Mouse (Mus musculus) forebrain, embryonic 10.5 days (tissue): ENCODE data around the gene Cplx1. TPM values are rescaled to one million over a fixed set of nuclear protein-coding genes. Genes with fewer than 3 reads are reported as not detected.

ENCODE experiments used
- DNase-seq: peaks from one replicate; pipeline ENCODE4 v3.0.0-alpha.2; 2017; ENCODE audit warnings: low spot score; ENCODE audit errors: extremely low spot score
- H3K27ac ChIP-seq: fragments of 300-500 bp; sonication (generic); 2 replicates; pipeline ENCODE4 v1.5.1; 2016; ENCODE audit warnings: mild to moderate bottlenecking
- H3K27me3 ChIP-seq: fragments of 300-500 bp; sonication (generic); 2 replicates; pipeline ENCODE4 v1.6.1; 2016; ENCODE audit warnings: mild to moderate bottlenecking; ENCODE audit not compliant: poor library complexity, severe bottlenecking
- H3K36me3 ChIP-seq: fragments of 300-500 bp; sonication (generic); replicated peaks from 2 replicates; pipeline ENCODE4 v1.6.1; 2016; ENCODE audit warnings: mild to moderate bottlenecking, moderate library complexity
- H3K4me1 ChIP-seq: fragments of 300-500 bp; sonication (generic); 2 replicates; pipeline ENCODE4 v1.6.1; 2016
- H3K4me3 ChIP-seq: fragments of 300-500 bp; sonication (generic); 2 replicates; pipeline ENCODE4 v1.5.1; 2016; ENCODE audit warnings: mild to moderate bottlenecking, moderate library complexity
- H3K9me3 ChIP-seq: fragments of 300-500 bp; sonication (generic); 2 replicates; pipeline ENCODE4 v1.6.1; 2016; ENCODE audit warnings: mild to moderate bottlenecking, moderate library complexity
- WGBS: fragments of 180-500 bp; shearing (Covaris S2); methylation state at CpG from one replicate; pipeline ENCODE4 v1.1.7; 2016; 5-methylcytosine and 5-hydroxymethylcytosine counted together
- polyA plus RNA-seq: library from polyadenylated mRNA; unstranded; fragments of >200 nt; fragmentation: Nextera tagmentation; extraction: Ambion mirVana; gene quantifications from 2 replicates; pipeline ENCODE4 v1.2.1, GENCODE M21; 2016

Gene Cplx1
- polyA plus RNA-seq, 1 experiment from 2014 or later: 2.7 TPM

- WGBS: 89% methylated on average over 5 of the region's 5 CpGs
- DNase-seq: no peak
- Histone ChIP-seq H3K4me3 (no peak overlapping the region), H3K9me3 (no peaks in the 10 kb centered on the region), H3K36me3 (no peaks in the 10 kb centered on the region), H3K4me1 (peaks cover 17% of the 10 kb centered on the region), H3K27me3 (peaks cover 42% of the 10 kb centered on the region), H3K27ac (no peak overlapping the region)
These were observed 2.2 kb downstream of the Cplx1 start for GRCm38 (mm10) chr5:108547636-108548035.

GRCm38 (mm10) chr5:108543516-108544291, 6.1 kb downstream of the Cplx1 start:
- H3K36me3 ChIP-seq: no peaks in the 10 kb centered on the region
- no peak for DNase-seq

GRCm38 (mm10) chr5:108534188-108534587, 15.6 kb downstream of the Cplx1 start:
- Histone ChIP-seq H3K27me3 (no peaks in the 10 kb centered on the region), H3K27ac (no peak overlapping the region), H3K9me3 (peaks cover 13% of the 10 kb centered on the region), H3K36me3 (no peaks in the 10 kb centered on the region), H3K4me1 (no peaks in the 10 kb centered on the region), H3K4me3 (no peak overlapping the region)
- 99% methylated on average over 2 of the region's 2 CpGs for WGBS
- DNase-seq: no peak

More at GRCm38 (mm10) chr5:108543516-108544291, 6.1 kb downstream of the Cplx1 start:
- Histone ChIP-seq H3K27ac (no peak overlapping the region), H3K27me3 (peaks cover 12% of the 10 kb centered on the region), H3K4me3 (no peak overlapping the region), H3K4me1 (no peaks in the 10 kb centered on the region; the same call in 1 of the 2 replicates), H3K9me3 (no peaks in the 10 kb centered on the region)
- WGBS: 72% methylated on average over 7 of the region's 7 CpGs

- Histone ChIP-seq H3K4me1 (peaks cover 7% of the 10 kb centered on the region), H3K9me3 (no peaks in the 10 kb centered on the region), H3K27ac (no peak overlapping the region), H3K36me3 (no peaks in the 10 kb centered on the region), H3K27me3 (no peaks in the 10 kb centered on the region), H3K4me3 (no peak overlapping the region)
- 88% methylated on average over 3 of the region's 3 CpGs for whole genome bisulfite sequencing
- DNase-seq: no peak
These were observed 27.2 kb downstream of the Cplx1 start for GRCm38 (mm10) chr5:108522597-108522996.

- no peak overlapping the region for H3K4me3 ChIP-seq
- WGBS: 72% methylated on average over 3 of the region's 3 CpGs
- no peaks in the 10 kb centered on the region for H3K27me3 ChIP-seq
- H3K4me1 ChIP-seq: peaks cover 7% of the 10 kb centered on the region
- H3K36me3 ChIP-seq: no peaks in the 10 kb centered on the region
- no peaks in the 10 kb centered on the region for H3K9me3 ChIP-seq
- no peak overlapping the region for H3K27ac ChIP-seq
- no peak for DNase-seq
These were observed 27.9 kb downstream of the Cplx1 start for GRCm38 (mm10) chr5:108521896-108522295.

GRCm38 (mm10) chr5:108521016-108521415, 28.8 kb downstream of the Cplx1 start:
- H3K4me1 ChIP-seq: peaks cover 7% of the 10 kb centered on the region
- no peak overlapping the region for H3K27ac ChIP-seq
- H3K27me3 ChIP-seq: no peaks in the 10 kb centered on the region
- no peaks in the 10 kb centered on the region for H3K36me3 ChIP-seq
- H3K9me3 ChIP-seq: no peaks in the 10 kb centered on the region
- DNase-seq: no peak
- H3K4me3 ChIP-seq: no peak overlapping the region
- WGBS: 60% methylated on average over 2 of the region's 2 CpGs

- 86% methylated on average over 7 of the region's 7 CpGs for WGBS
- Histone ChIP-seq H3K4me3 (no peak overlapping the region), H3K4me1 (peaks cover 7% of the 10 kb centered on the region), H3K9me3 (no peaks in the 10 kb centered on the region), H3K27ac (no peak overlapping the region), H3K36me3 (no peaks in the 10 kb centered on the region), H3K27me3 (no peaks in the 10 kb centered on the region)
- no peak for DNase-seq
These were observed 29.7 kb downstream of the Cplx1 start for GRCm38 (mm10) chr5:108520153-108520552.

GRCm38 (mm10) chr5:108518951-108519350, 30.9 kb downstream of the Cplx1 start:
- 82% methylated on average over 5 of the region's 5 CpGs for WGBS
- no peak overlapping the region for H3K27ac ChIP-seq
- no peak for DNase-seq
- no peak overlapping the region for H3K4me3 ChIP-seq
- H3K4me1 ChIP-seq: peaks cover 7% of the 10 kb centered on the region
- no peaks in the 10 kb centered on the region for H3K27me3 ChIP-seq
- no peaks in the 10 kb centered on the region for H3K9me3 ChIP-seq
- H3K36me3 ChIP-seq: no peaks in the 10 kb centered on the region

GRCm38 (mm10) chr5:108518106-108518885, 31.5 kb downstream of the Cplx1 start:
- no peak for DNase-seq
- WGBS: 85% methylated on average over 9 of the region's 9 CpGs

GRCm38 (mm10) chr5:108516655-108517054, 33.2 kb downstream of the Cplx1 start:
- Histone ChIP-seq H3K4me1 (peaks cover 7% of the 10 kb centered on the region), H3K36me3 (no peaks in the 10 kb centered on the region), H3K4me3 (no peak overlapping the region), H3K27me3 (no peaks in the 10 kb centered on the region), H3K27ac (no peak overlapping the region), H3K9me3 (no peaks in the 10 kb centered on the region)
- WGBS: 89% methylated on average over 3 of the region's 3 CpGs
- no peak for DNase-seq

More at GRCm38 (mm10) chr5:108518106-108518885, 31.5 kb downstream of the Cplx1 start:
- no peaks in the 10 kb centered on the region for H3K27me3 ChIP-seq
- H3K27ac ChIP-seq: no peak overlapping the region
- no peak overlapping the region for H3K4me3 ChIP-seq
- peaks cover 7% of the 10 kb centered on the region for H3K4me1 ChIP-seq
- no peaks in the 10 kb centered on the region for H3K9me3 ChIP-seq
- H3K36me3 ChIP-seq: no peaks in the 10 kb centered on the region

GRCm38 (mm10) chr5:108515581-108516361, 34.1 kb downstream of the Cplx1 start:
- H3K27me3 ChIP-seq: no peaks in the 10 kb centered on the region
- H3K9me3 ChIP-seq: no peaks in the 10 kb centered on the region
- DNase-seq: no peak
- WGBS: 78% methylated on average over 6 of the region's 6 CpGs
- H3K4me1 ChIP-seq: no peaks in the 10 kb centered on the region; the same call in none of the 2 replicates
- H3K27ac ChIP-seq: no peak overlapping the region
- no peak overlapping the region for H3K4me3 ChIP-seq
- no peaks in the 10 kb centered on the region for H3K36me3 ChIP-seq

GRCm38 (mm10) chr5:108502286-108502685, 47.5 kb downstream of the Cplx1 start:
- no peak for DNase-seq
- Histone ChIP-seq H3K27me3 (no peaks in the 10 kb centered on the region), H3K36me3 (peaks cover 93% of the 10 kb centered on the region), H3K9me3 (no peaks in the 10 kb centered on the region), H3K27ac (no peak overlapping the region), H3K4me1 (no peaks in the 10 kb centered on the region), H3K4me3 (no peak overlapping the region)
- 94% methylated on average over 18 of the region's 18 CpGs for WGBS
